38 mouse cellular contexts compared by ENCODE assay signal in genomic region chr3:138424247-138424646, GRCm38 (mm10). TPM values are rescaled to one million over a fixed set of nuclear protein-coding genes. Genes with fewer than 3 reads are reported as not detected.
"Had no signal": no experiment of that assay in that cellular context is flagged by ENCODE, and none has a peak within 500 bp of the region (broad histone marks: within the 10 kb centered on the region; RNA-seq: fewer than 3 reads in every experiment).

No protein-coding gene starts in this region.

- H3K9me3 ChIP-seq: heart, embryonic 10.5 days; heart, embryonic 12.5 days; hindbrain, embryonic 13.5 days; hindbrain, embryonic 15.5 days; kidney, embryonic 15.5 days; limb, embryonic 10.5 days; limb, embryonic 12.5 days; liver, embryonic 13.5 days; liver, embryonic 15.5 days had no signal

- H3K4me1 ChIP-seq: heart, embryonic 10.5 days; heart, embryonic 12.5 days; hindbrain, embryonic 13.5 days; hindbrain, embryonic 15.5 days; kidney, embryonic 15.5 days; limb, embryonic 10.5 days; limb, embryonic 12.5 days; liver, embryonic 13.5 days; liver, embryonic 15.5 days had no signal

- H3K36me3 ChIP-seq: heart, embryonic 10.5 days; heart, embryonic 12.5 days; hindbrain, embryonic 13.5 days; hindbrain, embryonic 15.5 days; kidney, embryonic 15.5 days; limb, embryonic 10.5 days; limb, embryonic 12.5 days; liver, embryonic 13.5 days; liver, embryonic 15.5 days had no signal

- DNase-seq: gastrocnemius, postnatal 14 days; gastrocnemius, postnatal 36 days; heart, adult 2 months; heart, postnatal 10 days; kidney, adult 11 months; kidney, adult 2 months; kidney, adult 9 months; kidney, postnatal 14 days; kidney, postnatal 36 days; liver; liver, embryonic 13.5 days had no signal

- ATAC-seq: hindbrain, postnatal 0 days; intestine, embryonic 16.5 days had no signal

- H3K4me2 ChIP-seq: heart, embryonic 12.5 days; hindbrain, embryonic 13.5 days; hindbrain, embryonic 15.5 days; kidney, embryonic 15.5 days; limb, embryonic 12.5 days; liver, embryonic 11.5 days; liver, embryonic 13.5 days; liver, embryonic 15.5 days had no signal

- H3K9ac ChIP-seq: heart, embryonic 12.5 days; hindbrain, embryonic 13.5 days; hindbrain, embryonic 15.5 days; kidney, embryonic 15.5 days; limb, embryonic 12.5 days; liver, embryonic 13.5 days; liver, embryonic 15.5 days had no signal

- H3K27ac ChIP-seq: heart, adult 2 months; heart, embryonic 10.5 days; hindbrain, embryonic 13.5 days; hindbrain, embryonic 15.5 days; hindbrain, postnatal 0 days; kidney, embryonic 15.5 days; kidney, postnatal 0 days; left cerebral cortex, adult 2 months; limb, embryonic 10.5 days; limb, embryonic 12.5 days; liver, embryonic 13.5 days; liver, embryonic 15.5 days had no signal

- H3K4me3 ChIP-seq: heart, adult 2 months; heart, embryonic 10.5 days; heart, embryonic 12.5 days; hindbrain, embryonic 13.5 days; hindbrain, embryonic 15.5 days; kidney, embryonic 15.5 days; left cerebral cortex, adult 2 months; limb, embryonic 10.5 days; limb, embryonic 12.5 days; liver, embryonic 13.5 days; liver, embryonic 15.5 days had no signal

- H3K27me3 ChIP-seq: heart, embryonic 12.5 days; hindbrain, embryonic 13.5 days; hindbrain, embryonic 15.5 days; kidney, embryonic 15.5 days; limb, embryonic 12.5 days; liver, embryonic 13.5 days; liver, embryonic 15.5 days had no signal

RNA-seq across cellular contexts. Expression of gene Adh4, which starts 9.0 kb away (rescaled TPM):
- total RNA-seq: gastrocnemius, adult 18-20 months; gastrocnemius, adult 8-10 months; gastrocnemius, postnatal 14 days; gastrocnemius, postnatal 36 days; heart, adult 2 months; heart, postnatal 10 days; heart, postnatal 25 days; hematopoietic stem cell, adult 5-6 weeks; hindbrain, postnatal 0 days; layer of hippocampus, adult 18-20 months; layer of hippocampus, postnatal 10 days; layer of hippocampus, postnatal 25 days; left cerebral cortex, adult 2 months; left cerebral cortex, postnatal 14 days; left cerebral cortex, postnatal 36 days had no signal
- polyA plus RNA-seq: heart, adult 2 months; heart, embryonic 10.5 days; heart, embryonic 12.5 days; heart, embryonic 14.5 days; heart, embryonic 16.5 days; hindbrain, embryonic 11.5 days; hindbrain, embryonic 13.5 days; hindbrain, embryonic 15.5 days; hindbrain, postnatal 0 days; intestine, embryonic 14.5 days; kidney, embryonic 15.5 days; kidney, postnatal 0 days; limb, embryonic 10.5 days; limb, embryonic 12.5 days; limb, embryonic 14.5 days; liver, embryonic 11.5 days; liver, embryonic 13.5 days; liver, embryonic 15.5 days had no signal
